Mouse (Mus musculus) lung, adult 2 months (tissue): ENCODE measurements at regions not wholly inside any gene's neighbourhood (a gene's known extent, or its start where the extent isn't known, plus 50 kb on each side); places are given as distances from the start of the nearest gene placed in this dataset.
A peak's percentile ranks its signal among the peaks of the same experiment; 100 is the strongest.

Experiments
- DNase-seq: peaks from one replicate; pipeline ENCODE4 v3.0.0; 2022
- H3K4me1 ChIP-seq: fragments of 200-500 bp; 2 replicates; pipeline ENCODE4 v1.6.1; 2011; ENCODE audit warnings: low read length; ENCODE audit not compliant: control insufficient read depth, insufficient read depth
- H3K4me3 ChIP-seq: fragments of 200-500 bp; replicated peaks from 2 replicates; pipeline ENCODE3; 2011; ENCODE audit warnings: low read depth, mild to moderate bottlenecking, control low read depth, low read length; ENCODE audit errors: extremely low read depth
- CTCF ChIP-seq: fragments of 200-500 bp; IDR thresholded peaks from 2 replicates; pipeline ENCODE4 v1.5.1; 2011; ENCODE audit warnings: mild to moderate bottlenecking, low read length, control low read depth; ENCODE audit not compliant: insufficient read depth
- POLR2A ChIP-seq: fragments of 200-500 bp; IDR thresholded peaks from 2 replicates; pipeline ENCODE4 v1.6.1; 2011; ENCODE audit warnings: low read depth, mild to moderate bottlenecking, control low read depth, low read length, borderline replicate concordance; ENCODE audit errors: extremely low read depth
- WGBS: fragments of 180-500 bp; shearing (Covaris S2); methylation state at CpG from one replicate; pipeline ENCODE4 v1.1.7; 2018; 5-methylcytosine and 5-hydroxymethylcytosine counted together

- TF ChIP-seq CTCF, result no peak
- TF ChIP-seq POLR2A, result no peak
- Histone ChIP-seq H3K4me3 (no peak overlapping the region), H3K4me1 (no peaks in the 10 kb centered on the region)
- peak; percentile 9 for DNase-seq
- WGBS, result 55% methylated on average over 11 of the region's 11 CpGs
Observed at GRCm38 (mm10) chr14:105684826-105685465, 211.7 kb downstream of the Spry2 start.

GRCm38 (mm10) chr14:105684329-105684728 lies 212.3 kb downstream of the Spry2 start:
- no peak for DNase-seq
- H3K4me1 ChIP-seq, result no peaks in the 10 kb centered on the region
- no peak overlapping the region for H3K4me3 ChIP-seq
- WGBS, result 71% methylated on average over 2 of the region's 2 CpGs
- TF ChIP-seq CTCF, result no peak

- no peak for DNase-seq
- Histone ChIP-seq H3K4me3 (no peak overlapping the region), H3K4me1 (no peaks in the 10 kb centered on the region; the same call in 1 of the 2 replicates)
- TF ChIP-seq CTCF (no peak), POLR2A (no peak)
- 31% methylated on average over 4 of the region's 4 CpGs for WGBS
Observed at GRCm38 (mm10) chr14:105676646-105676930, 220.0 kb downstream of the Spry2 start.

- TF ChIP-seq CTCF (no peak), POLR2A (no peak)
- Histone ChIP-seq H3K4me1 (no peaks in the 10 kb centered on the region; the same call in 1 of the 2 replicates), H3K4me3 (no peak overlapping the region)
- DNase-seq, result no peak
- 58% methylated on average over 13 of the region's 13 CpGs for WGBS
Observed at GRCm38 (mm10) chr14:105675801-105676645, 220.6 kb downstream of the Spry2 start.

- DNase-seq, result no peak
Observed at GRCm38 (mm10) chr14:105675006-105675405, 221.6 kb downstream of the Spry2 start.

GRCm38 (mm10) chr14:105668969-105669368 lies 227.7 kb downstream of the Spry2 start:
- 25% methylated on average over 11 of the region's 11 CpGs for WGBS
- TF ChIP-seq CTCF (no peak), POLR2A (no peak)
- no peak for DNase-seq
- no peaks in the 10 kb centered on the region for H3K4me1 ChIP-seq
- H3K4me3 ChIP-seq, result no peak overlapping the region

More at GRCm38 (mm10) chr14:105675006-105675405, 221.6 kb downstream of the Spry2 start:
- H3K4me3 ChIP-seq, result no peak overlapping the region
- TF ChIP-seq POLR2A, result no peak
- TF ChIP-seq CTCF, result no peak
- no peaks in the 10 kb centered on the region; the same call in 1 of the 2 replicates for H3K4me1 ChIP-seq

GRCm38 (mm10) chr14:105664671-105665198 lies 231.9 kb downstream of the Spry2 start:
- DNase-seq, result no peak

GRCm38 (mm10) chr14:105663472-105663871 lies 233.1 kb downstream of the Spry2 start:
- WGBS, result 90% methylated on average over 3 of the region's 4 CpGs
- no peak for DNase-seq
- Histone ChIP-seq H3K4me3 (no peak overlapping the region), H3K4me1 (no peaks in the 10 kb centered on the region)
- TF ChIP-seq CTCF, result no peak
- TF ChIP-seq POLR2A, result no peak

More at GRCm38 (mm10) chr14:105664671-105665198, 231.9 kb downstream of the Spry2 start:
- Histone ChIP-seq H3K4me3 (no peak overlapping the region), H3K4me1 (no peaks in the 10 kb centered on the region)
- 54% methylated on average over 7 of the region's 7 CpGs for WGBS
- TF ChIP-seq CTCF (no peak), POLR2A (no peak)

- TF ChIP-seq CTCF (no peak), POLR2A (no peak)
- DNase-seq, result no peak
Observed at GRCm38 (mm10) chr14:105662839-105663238, 233.8 kb downstream of the Spry2 start.

More at GRCm38 (mm10) chr14:105662839-105663238, 233.8 kb downstream of the Spry2 start:
- Histone ChIP-seq H3K4me3 (no peak overlapping the region), H3K4me1 (no peaks in the 10 kb centered on the region)
- 80% methylated on average over 6 of the region's 6 CpGs for WGBS
